Mouse (Mus musculus): ENCODE results near the gene Adi1.

DNA sequence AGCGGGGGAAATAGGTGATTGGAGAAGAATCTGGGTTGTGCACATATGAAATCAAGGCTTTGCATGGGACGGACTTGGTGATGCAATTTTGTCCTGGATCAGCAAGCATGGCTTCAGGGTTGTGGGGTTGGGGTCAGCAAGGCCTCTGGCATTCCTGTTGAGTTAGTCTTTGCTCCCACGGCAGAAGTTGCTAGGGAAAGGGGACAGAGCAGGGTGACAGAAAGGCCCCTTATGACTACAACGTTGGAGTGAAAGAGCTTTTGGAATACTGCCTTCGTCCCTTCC is 836 bp downstream of the Adi1 start:
- TF ChIP-seq ZNF384 (IDR thresholded peaks at IDR 0.05; ENCODE audit: low read depth, low read length) (no peak), CHD2 (IDR thresholded peaks at IDR 0.05; ENCODE audit: low read depth, low read length) (no peak), HCFC1 (IDR thresholded peaks at IDR 0.05; ENCODE audit: borderline replicate concordance, insufficient read depth, low read length) (no peak), ZC3H11A (IDR thresholded peaks at IDR 0.05; ENCODE audit: borderline replicate concordance, low read depth, low read length) (no peak)
